Mouse (Mus musculus): ENCODE data around the gene Cap2. TPM values are rescaled to one million over a fixed set of nuclear protein-coding genes. Genes with fewer than 3 reads are reported as not detected.

The Cap2 gene
- polyA plus RNA-seq, 1 experiment = not detected

- no peaks in the 10 kb centered on the region for H3K9me3 ChIP-seq (ENCODE audit: control insufficient read depth, low read length)
Observed at GRCm38 (mm10) chr13:46629391-46629790, 127.7 kb downstream of the Cap2 start.

GRCm38 (mm10) chr13:46632796-46633195 is 131.1 kb downstream of the Cap2 start:
- H3K36me3 ChIP-seq (ENCODE audit: control insufficient read depth) = no peaks in the 10 kb centered on the region
- no peaks in the 10 kb centered on the region for H3K4me1 ChIP-seq (ENCODE audit: control insufficient read depth)
- TF ChIP-seq TAL1 (IDR thresholded peaks at IDR 0.05; ENCODE audit: low read length) (no peak), GATA1 (IDR thresholded peaks at IDR 0.05; ENCODE audit: low read length) (no peak)
- H3K27me3 ChIP-seq (ENCODE audit: control insufficient read depth) = no peaks in the 10 kb centered on the region
- no peak overlapping the region for H3K4me3 ChIP-seq (replicated peaks)
- H3K9me3 ChIP-seq (ENCODE audit: control insufficient read depth, low read length) = no peaks in the 10 kb centered on the region; the same call in 1 of the 2 replicates

More at GRCm38 (mm10) chr13:46629391-46629790, 127.7 kb downstream of the Cap2 start:
- H3K4me1 ChIP-seq (ENCODE audit: control insufficient read depth) = no peaks in the 10 kb centered on the region
- H3K4me3 ChIP-seq (replicated peaks) = no peak overlapping the region
- no peaks in the 10 kb centered on the region for H3K27me3 ChIP-seq (ENCODE audit: control insufficient read depth)
- H3K36me3 ChIP-seq (ENCODE audit: control insufficient read depth) = no peaks in the 10 kb centered on the region
- TF ChIP-seq GATA1 (IDR thresholded peaks at IDR 0.05; ENCODE audit: low read length) (no peak), TAL1 (IDR thresholded peaks at IDR 0.05; ENCODE audit: low read length) (no peak)

- H3K27me3 ChIP-seq (ENCODE audit: control insufficient read depth) = no peaks in the 10 kb centered on the region
- H3K9me3 ChIP-seq (ENCODE audit: control insufficient read depth, low read length) = no peaks in the 10 kb centered on the region; the same call in 1 of the 2 replicates
- no peak for TF ChIP-seq TAL1 (IDR thresholded peaks at IDR 0.05; ENCODE audit: low read length)
- no peak for TF ChIP-seq GATA1 (IDR thresholded peaks at IDR 0.05; ENCODE audit: low read length)
- H3K36me3 ChIP-seq (ENCODE audit: control insufficient read depth) = no peaks in the 10 kb centered on the region
- no peak overlapping the region for H3K4me3 ChIP-seq (replicated peaks)
- no peaks in the 10 kb centered on the region for H3K4me1 ChIP-seq (ENCODE audit: control insufficient read depth)
Observed at GRCm38 (mm10) chr13:46633320-46634132, 131.9 kb downstream of the Cap2 start.

- Histone ChIP-seq H3K27me3 (ENCODE audit: control insufficient read depth) (no peaks in the 10 kb centered on the region), H3K9me3 (ENCODE audit: control insufficient read depth, low read length) (no peaks in the 10 kb centered on the region; the same call in 1 of the 2 replicates), H3K36me3 (ENCODE audit: control insufficient read depth) (no peaks in the 10 kb centered on the region), H3K4me1 (ENCODE audit: control insufficient read depth) (no peaks in the 10 kb centered on the region), H3K4me3 (replicated peaks) (no peak overlapping the region)
- TF ChIP-seq TAL1 (IDR thresholded peaks at IDR 0.05; ENCODE audit: low read length) (no peak), GATA1 (IDR thresholded peaks at IDR 0.05; ENCODE audit: low read length) (no peak)
Observed at GRCm38 (mm10) chr13:46634133-46634488, 132.5 kb downstream of the Cap2 start.

GRCm38 (mm10) chr13:46640608-46641468 is 139.2 kb downstream of the Cap2 start:
- peaks cover 7% of the 10 kb centered on the region for H3K9me3 ChIP-seq (ENCODE audit: control insufficient read depth, low read length)
- no peaks in the 10 kb centered on the region for H3K27me3 ChIP-seq (ENCODE audit: control insufficient read depth)
- no peak overlapping the region for H3K4me3 ChIP-seq (replicated peaks)
- H3K4me1 ChIP-seq (ENCODE audit: control insufficient read depth) = no peaks in the 10 kb centered on the region
- TF ChIP-seq GATA1 (IDR thresholded peaks at IDR 0.05; ENCODE audit: low read length) (no peak), TAL1 (IDR thresholded peaks at IDR 0.05; ENCODE audit: low read length) (no peak)
- H3K36me3 ChIP-seq (ENCODE audit: control insufficient read depth) = no peaks in the 10 kb centered on the region

- no peaks in the 10 kb centered on the region for H3K36me3 ChIP-seq (ENCODE audit: control insufficient read depth)
- H3K27me3 ChIP-seq (ENCODE audit: control insufficient read depth) = no peaks in the 10 kb centered on the region
- H3K4me1 ChIP-seq (ENCODE audit: control insufficient read depth) = no peaks in the 10 kb centered on the region
- no peak for TF ChIP-seq TAL1 (IDR thresholded peaks at IDR 0.05; ENCODE audit: low read length)
- no peak for TF ChIP-seq GATA1 (IDR thresholded peaks at IDR 0.05; ENCODE audit: low read length)
- no peak overlapping the region for H3K4me3 ChIP-seq (replicated peaks)
- H3K9me3 ChIP-seq (ENCODE audit: control insufficient read depth, low read length) = peaks cover 7% of the 10 kb centered on the region
Observed at GRCm38 (mm10) chr13:46642318-46642717, 140.7 kb downstream of the Cap2 start.

- TF ChIP-seq TAL1 (IDR thresholded peaks at IDR 0.05; ENCODE audit: low read length) (no peak), GATA1 (IDR thresholded peaks at IDR 0.05; ENCODE audit: low read length) (no peak)
- no peaks in the 10 kb centered on the region for H3K36me3 ChIP-seq (ENCODE audit: control insufficient read depth)
Observed at GRCm38 (mm10) chr13:46644175-46644574, 142.5 kb downstream of the Cap2 start.

GRCm38 (mm10) chr13:46645476-46645875 is 143.8 kb downstream of the Cap2 start:
- Histone ChIP-seq H3K9me3 (ENCODE audit: control insufficient read depth, low read length) (peaks cover 7% of the 10 kb centered on the region), H3K4me1 (ENCODE audit: control insufficient read depth) (no peaks in the 10 kb centered on the region), H3K36me3 (ENCODE audit: control insufficient read depth) (no peaks in the 10 kb centered on the region), H3K27me3 (ENCODE audit: control insufficient read depth) (no peaks in the 10 kb centered on the region), H3K4me3 (replicated peaks) (no peak overlapping the region)
- TF ChIP-seq TAL1 (IDR thresholded peaks at IDR 0.05; ENCODE audit: low read length) (no peak), GATA1 (IDR thresholded peaks at IDR 0.05; ENCODE audit: low read length) (no peak)

More at GRCm38 (mm10) chr13:46644175-46644574, 142.5 kb downstream of the Cap2 start:
- peaks cover 7% of the 10 kb centered on the region for H3K9me3 ChIP-seq (ENCODE audit: control insufficient read depth, low read length)
- no peaks in the 10 kb centered on the region for H3K4me1 ChIP-seq (ENCODE audit: control insufficient read depth)
- no peaks in the 10 kb centered on the region for H3K27me3 ChIP-seq (ENCODE audit: control insufficient read depth)
- no peak overlapping the region for H3K4me3 ChIP-seq (replicated peaks)

- TF ChIP-seq GATA1 (IDR thresholded peaks at IDR 0.05; ENCODE audit: low read length) (no peak), TAL1 (IDR thresholded peaks at IDR 0.05; ENCODE audit: low read length) (no peak)
- Histone ChIP-seq H3K27me3 (ENCODE audit: control insufficient read depth) (no peaks in the 10 kb centered on the region), H3K9me3 (ENCODE audit: control insufficient read depth, low read length) (no peaks in the 10 kb centered on the region), H3K4me3 (replicated peaks) (no peak overlapping the region), H3K36me3 (ENCODE audit: control insufficient read depth) (no peaks in the 10 kb centered on the region), H3K4me1 (ENCODE audit: control insufficient read depth) (no peaks in the 10 kb centered on the region)
Observed at GRCm38 (mm10) chr13:46651853-46652252, 150.2 kb downstream of the Cap2 start.

Data from erythroblast, embryonic 14.5 days (primary cell).